Mouse (Mus musculus) right cerebral cortex, adult 2 months (tissue): ENCODE data around the gene Bcl3.
"Not testable (repeated sequence)": the region's sequence is repeated elsewhere in the genome, so short reads cannot be mapped to it uniquely, and the experiment has no call there.

Experiments
- DNase-seq, 2 experiments: peaks; one replicate each; pipeline ENCODE4 v3.0.0; 2021 to 2022; ENCODE audit warnings: low spot score in 2 of 2

The Bcl3 gene

DNA sequence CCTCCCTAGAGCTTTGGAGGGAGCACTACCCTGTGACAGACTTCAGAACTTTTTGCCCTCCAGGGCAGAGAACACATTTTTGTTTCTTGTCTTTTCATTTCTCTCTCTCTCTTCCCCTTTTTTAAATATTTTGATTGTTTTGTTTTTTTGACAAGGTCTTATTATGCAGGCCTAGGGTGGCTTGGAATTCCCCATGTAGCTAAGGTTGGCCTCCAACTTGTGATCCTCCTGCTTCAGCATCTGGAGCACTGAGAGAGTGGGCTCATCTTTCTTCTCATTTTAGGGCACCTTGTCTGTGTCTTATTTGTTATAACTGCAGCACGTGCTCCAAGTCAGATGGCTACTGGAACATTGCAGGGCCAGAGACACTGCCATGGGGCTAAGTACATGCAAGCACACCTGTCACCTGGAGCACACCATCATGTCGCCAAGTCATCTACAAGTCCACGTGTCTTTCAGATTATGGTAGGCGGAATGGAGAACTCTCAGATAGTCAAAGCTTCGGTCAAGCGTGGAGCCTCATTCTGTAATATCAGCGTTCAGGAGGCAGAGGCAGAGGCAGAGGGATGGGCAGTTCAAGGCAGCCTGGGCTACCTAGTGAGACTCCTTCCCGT, 16.1 kb downstream of the Bcl3 start:
- DNase-seq: no peak

DNA sequence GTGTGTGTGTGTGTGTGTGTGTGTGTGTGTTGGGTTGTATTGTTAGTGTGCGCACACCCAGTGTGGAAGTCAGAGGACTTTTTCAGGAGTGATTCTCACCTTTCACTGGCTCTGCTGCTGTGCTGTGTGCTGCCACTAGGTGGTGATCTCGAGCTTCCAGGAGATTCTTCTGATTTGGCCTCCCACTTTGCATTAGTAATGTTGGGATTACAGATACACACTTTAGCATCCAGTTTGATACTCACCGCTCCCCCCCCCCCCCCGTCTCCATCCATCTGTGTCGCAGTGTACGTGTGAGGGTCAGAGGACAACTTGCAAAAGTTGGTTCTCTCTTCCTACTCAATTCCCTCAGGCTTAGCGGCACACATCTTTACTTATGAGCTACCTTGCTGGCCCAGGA, 19.6 kb downstream of the Bcl3 start:
- DNase-seq: peak; percentile 78 to 84

DNA sequence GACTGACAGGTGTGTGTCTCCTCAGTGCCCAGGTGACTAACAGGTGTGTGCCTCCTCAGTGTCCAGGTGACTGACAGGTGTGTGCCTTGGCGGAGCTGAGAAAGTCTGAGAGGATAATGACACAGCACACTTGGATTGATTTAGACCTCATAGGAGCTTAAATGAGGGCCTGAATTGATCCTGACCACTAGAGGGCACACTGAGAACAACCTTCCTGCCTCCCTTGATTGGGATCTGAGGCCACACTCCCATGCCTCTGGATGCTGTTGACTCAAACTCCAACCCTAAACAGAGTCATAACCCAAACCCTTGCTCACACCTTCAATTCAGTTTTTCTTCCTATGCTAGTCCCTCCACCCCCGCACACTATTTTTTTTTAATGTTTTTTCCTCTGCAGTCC, 21.8 kb downstream of the Bcl3 start:
- peak; percentile 34 to 39 for DNase-seq

DNA sequence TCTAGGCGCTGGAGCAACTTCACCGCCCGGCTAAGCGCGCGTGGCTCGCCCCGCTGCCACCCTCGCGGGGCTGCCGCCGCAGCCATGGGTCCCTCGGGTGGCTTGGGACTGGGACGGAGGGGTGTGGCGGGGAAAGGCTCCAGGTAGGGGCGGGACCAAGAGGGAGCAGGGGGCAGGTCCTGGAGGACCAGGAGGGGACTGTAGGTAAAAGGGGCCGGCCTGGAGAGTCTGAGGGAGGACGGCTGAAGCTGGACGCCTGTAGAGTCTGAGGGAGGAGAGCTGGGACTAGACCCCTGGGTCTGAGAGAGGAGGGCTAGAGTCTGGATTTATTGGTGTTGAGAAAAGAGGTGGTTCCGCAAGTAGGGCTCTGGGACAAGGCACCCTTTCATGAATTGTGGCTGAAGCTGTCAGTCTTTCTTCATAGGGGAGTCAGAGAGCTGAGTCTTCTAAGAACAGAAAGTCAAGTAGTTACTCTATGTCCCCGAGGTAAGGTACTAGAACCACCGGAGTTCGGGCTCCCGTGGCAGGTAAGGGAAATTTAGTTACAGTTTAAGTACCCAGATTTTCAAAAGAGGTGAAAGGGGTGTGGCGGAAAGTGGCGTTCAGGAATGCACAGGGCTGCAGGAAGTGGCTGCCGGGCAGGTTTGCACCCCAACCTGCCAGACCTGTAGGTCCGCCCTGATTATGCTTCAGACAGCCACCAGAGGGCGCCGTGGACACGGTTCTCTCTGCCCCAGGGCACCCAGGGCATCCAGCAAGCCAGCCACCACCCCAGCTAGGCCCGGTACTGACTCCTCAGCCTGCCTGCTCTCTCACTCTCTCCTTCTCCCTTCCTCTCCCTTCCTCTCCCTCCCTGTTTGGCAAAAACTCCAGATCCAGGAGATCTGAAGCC, 25.6 kb downstream of the Bcl3 start, which contains the start of gene Cblc:
Gene Cblc (minus strand): TSS at position 113 of the 892 bp plus-strand sequence.
- peak; percentile 40 to 44 for DNase-seq

DNA sequence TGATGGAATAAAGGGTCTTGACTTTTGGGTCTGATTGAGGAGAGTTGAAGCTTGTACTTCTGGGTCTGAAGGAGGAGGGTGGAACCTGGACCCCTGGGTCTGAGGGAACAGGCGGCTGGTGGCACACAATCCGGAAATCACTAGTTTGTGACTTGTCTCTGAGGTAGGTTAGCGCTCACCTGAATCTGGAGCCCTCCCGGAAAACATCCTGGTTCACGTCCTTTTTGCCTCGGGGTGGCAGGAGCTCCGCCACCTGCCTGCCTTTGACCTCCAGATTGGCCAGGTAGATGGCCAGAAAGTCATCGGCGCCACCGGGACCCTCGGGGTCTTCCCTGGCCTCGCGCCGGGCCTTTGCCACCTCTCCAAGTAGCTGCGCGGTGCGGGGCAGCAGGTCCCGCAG, 26.3 kb downstream of the Bcl3 start:
- no peak for DNase-seq

DNA sequence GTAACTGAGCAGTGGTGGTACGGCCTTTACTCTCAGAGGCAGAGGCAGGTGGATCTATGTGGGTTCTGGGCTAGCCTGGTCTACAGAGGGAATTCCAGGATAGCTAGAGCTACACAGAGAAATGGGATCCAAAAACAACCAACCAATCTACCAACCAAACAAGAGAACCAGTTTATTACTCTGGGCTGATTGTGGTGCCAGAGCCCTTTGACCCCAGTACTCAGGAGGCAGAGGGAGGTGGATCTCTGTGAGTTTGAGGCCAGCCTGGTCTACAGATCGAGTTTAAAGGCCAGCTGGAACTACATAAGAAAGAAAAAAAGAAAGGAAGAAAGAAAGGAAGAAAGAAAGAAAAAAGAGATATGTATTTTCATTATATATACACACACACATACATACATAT, 27.3 kb downstream of the Bcl3 start:
- no peak for DNase-seq

DNA sequence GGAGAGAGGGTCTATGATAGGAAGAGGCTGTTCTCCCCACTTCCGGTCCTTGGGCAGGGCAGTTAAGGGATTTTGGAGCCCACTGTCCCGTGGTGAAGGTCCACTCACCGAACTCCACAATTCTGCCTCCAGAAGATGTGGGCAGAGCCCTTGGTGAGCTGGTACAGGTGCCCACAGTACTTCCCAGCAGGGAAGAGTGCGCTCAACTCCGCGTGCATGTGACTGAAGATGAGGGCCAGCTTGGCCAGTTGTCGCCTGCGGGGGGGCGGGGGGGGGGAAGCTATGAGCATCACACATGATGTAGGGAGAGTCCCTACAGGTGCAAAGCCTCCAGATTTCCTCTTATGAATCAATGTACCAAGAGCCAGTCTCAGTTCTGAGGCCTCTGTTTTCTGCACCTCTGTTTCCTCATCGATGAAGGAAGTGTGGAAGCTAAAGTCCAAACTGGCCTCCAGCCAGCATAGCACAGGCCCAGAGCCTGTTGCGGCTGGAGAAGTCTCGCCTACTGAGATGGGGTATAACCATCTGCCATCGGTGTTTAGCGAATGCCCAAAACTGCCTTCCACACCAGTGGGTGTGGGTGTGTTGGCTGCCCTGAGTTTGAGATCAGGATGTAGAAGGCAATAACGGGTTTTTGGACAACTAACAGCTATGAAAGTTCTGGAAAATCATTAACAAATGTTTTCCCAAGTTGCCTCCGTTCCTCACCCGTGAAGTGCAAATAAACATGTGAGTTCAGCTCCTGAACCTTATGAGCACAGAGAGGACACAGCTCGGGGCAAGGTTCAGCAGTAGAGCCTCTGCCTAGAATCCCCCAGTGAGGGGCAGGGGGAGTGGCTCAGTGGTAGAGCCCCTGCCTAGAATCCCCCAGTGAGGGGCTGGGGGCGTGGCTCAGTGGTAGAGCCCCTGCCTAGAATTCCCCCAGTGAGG, 29.6 kb downstream of the Bcl3 start:
- no peak for DNase-seq

DNA sequence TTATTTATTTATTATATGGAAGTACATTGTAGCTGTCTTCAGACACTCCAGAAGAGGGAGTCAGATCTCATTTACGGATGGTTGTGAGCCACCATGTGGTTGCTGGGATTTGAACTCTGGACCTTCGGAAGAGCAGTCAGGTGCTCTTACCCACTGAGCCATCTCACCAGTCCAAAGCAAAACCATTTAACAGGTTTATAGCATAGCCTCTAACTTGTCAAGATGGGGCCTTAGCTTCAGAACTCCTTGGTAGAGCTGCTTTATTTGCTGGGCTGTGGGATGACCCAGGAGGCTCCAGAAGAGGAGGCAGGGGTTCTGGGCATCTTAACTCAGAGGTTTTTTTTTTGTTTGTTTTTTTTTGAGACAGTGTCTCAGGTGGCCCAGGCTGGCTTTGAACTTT, 31.1 kb downstream of the Bcl3 start:
- DNase-seq: not testable (repeated sequence)

DNA sequence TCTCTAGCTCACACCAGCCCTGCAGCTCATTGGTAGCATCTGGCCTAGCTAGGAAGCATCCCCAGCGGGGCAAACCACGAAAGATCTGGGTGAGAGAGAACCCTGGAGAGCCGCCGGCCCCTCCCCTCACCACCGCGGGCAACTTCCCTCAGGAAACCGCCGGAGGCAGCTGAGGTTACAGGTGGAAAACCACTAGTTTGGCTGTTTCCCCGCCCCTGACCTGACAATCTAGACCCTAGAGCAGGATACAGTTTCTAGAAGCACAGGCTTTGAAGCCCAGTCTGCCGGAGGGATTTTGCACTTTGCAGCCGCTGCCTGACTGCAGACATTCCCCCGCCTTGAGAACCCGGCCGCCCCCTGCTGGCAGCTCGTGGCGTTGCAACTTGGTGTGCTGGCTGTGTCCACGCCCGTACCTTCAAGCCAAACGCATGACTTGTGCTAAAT, 32.6 kb downstream of the Bcl3 start:
- peak; percentile 83 to 95 for DNase-seq

DNA sequence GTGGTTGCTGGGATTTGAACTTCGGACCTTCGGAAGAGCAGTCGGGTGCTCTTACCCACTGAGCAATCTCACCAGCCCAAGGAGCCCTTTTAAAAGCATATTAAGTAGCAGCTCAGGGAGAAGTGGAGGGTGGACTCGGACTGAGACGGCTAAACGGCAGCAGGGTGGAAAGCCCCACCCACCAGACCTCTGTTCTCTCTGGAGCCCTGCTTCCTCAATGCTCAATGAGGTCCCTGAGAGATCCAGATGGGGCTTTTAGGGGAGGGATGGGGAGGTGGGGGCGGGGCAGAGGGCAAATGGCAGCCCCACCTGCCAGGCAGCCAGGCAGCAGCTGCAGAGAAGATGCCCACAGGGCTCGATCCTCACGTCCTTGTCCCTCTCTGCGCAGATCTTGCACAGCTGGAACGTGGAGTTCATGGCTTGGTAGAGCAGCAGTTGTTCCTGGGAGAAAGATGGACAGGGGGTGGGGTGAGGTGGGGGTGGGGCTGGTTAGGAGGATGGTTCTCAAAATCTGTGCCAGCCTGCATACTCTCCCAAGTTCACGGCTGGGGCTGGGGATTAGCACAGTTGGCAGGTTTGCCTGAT, 36.6 kb downstream of the Bcl3 start:
- no peak for DNase-seq

DNA sequence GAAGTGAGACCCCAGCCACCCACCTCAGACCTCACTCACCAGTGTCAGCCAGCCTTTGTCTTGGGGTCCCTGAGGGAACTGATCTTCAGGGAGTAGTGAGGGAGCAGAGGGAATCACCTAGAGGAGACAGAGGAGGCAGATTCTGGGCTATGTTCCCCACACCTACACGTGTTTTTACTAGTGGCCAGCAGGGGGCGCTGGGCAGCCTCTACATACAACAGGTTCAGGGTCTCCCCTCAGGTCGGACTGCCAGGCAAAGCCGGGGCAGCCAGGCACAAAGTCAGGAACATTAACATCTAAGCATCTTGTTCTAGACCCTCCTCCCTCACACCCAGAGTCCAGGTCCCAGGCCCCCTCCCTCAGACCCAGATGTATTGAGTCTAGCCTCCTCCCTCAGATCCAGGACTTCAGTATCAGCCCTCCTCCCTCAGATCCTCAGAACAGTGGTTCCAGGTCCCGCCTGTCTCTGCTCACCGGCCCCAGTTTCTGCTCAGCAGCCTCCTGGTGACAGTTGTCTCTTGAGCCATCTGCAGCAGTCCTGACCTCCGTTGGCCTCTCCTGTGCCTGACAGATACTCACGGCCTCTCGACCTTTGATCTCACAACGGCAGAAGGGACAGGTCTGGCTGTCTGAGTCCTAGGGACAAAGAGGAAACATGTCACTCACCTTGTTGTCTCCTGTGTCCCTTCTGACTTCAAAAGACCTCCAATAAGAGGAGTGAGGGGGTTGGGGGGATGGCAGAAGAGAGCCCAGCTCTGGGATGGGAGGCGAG, 37.6 kb downstream of the Bcl3 start:
- no peak for DNase-seq

DNA sequence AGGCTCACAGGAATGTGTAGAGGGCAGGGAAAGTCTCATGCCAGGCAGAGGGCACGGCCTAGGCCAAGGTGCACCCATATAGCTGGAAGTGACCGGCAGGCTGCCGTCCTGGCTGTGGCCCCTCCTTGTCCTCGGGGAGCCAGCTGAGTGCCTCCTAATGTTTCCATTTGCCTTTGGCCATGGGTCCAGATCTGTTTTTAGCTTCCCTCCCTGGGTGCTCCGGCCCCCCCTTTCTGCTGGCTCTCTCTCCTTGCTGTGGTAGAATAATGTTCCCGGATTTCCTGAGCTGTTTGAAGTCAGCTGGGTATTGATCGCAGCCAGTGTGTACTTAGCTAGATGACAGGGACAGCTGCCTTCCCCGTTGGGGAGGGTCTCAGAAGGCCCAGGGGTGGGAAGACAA, 38.9 kb downstream of the Bcl3 start:
- no peak for DNase-seq

DNA sequence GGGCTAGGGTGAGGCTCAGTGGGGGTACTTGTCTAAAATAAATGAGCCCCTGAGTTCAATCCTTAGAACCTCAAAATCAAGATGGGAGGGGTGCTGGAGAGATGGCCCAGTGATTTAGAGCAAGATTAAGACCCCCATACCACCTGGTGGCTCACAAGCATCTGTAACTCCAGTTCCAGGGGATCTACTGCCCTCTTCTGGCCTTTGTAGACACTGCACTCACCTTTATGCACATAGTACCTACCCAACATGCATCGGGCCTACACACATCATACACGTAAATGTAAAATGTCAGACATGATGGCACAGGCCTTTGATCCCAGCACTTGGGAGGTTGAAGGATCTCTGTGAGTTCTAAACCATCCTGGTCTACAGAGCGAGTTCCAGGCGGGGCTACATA, 39.9 kb downstream of the Bcl3 start:
- DNase-seq: no peak

DNA sequence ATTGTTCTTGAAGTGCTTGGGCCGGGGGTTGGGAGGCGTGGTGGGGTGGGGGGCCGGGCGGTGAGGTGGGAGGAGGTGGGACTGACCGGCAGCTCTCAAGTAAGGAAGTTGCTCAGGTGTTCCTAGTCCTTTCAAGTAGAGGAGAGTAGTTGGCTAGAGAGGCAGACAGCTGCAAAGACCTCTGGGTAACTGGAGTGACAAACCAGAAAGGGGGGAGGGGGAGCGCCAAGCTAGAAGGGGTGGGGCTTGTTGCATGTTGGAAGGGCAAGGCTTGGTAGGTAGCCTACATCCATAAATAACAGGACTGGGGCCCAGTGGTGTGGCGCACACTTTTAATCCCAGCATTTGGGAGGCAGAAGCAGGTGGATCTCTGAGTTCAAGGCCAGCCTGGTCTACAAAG, 40.8 kb downstream of the Bcl3 start:
- DNase-seq: no peak

DNA sequence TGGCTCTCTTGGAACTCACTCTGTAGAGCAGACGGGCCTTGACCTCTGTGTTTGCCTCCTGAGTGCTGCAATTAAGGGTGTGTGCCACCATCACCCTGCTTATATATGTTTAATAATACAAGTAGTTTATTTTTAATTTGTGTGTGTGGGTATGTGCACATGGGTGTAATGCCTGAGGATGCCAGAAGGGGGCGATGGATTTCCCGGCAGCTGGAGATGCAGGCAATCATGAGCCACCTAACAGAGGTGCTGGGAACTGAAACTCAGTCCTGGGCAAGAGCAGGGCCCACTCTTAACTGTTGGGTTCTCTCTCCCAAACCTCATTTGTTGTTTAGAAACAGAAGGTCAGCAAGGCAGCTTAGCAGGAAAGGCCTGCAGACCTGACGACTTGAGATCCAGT, 42.7 kb downstream of the Bcl3 start:
- DNase-seq: no peak

DNA sequence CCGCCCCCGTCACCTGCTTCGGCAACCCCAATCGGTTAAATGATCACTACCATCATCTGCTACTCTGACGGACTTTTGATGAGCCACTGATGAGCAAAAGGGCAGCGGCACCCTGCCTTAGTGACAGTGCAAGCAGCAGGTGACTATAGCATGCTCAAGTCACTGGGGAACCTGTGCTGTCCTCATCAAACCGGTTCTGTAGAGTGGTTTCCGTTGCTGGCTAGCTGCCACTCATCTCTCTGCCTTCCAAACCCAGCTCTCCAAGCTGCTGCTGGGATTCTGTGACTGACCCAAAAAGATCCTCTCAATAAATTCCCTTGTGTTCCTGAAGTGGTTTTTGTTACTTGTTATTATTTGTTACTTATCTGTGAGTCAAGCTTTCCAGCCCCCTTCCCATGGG, 43.9 kb downstream of the Bcl3 start:
- DNase-seq: no peak

DNA sequence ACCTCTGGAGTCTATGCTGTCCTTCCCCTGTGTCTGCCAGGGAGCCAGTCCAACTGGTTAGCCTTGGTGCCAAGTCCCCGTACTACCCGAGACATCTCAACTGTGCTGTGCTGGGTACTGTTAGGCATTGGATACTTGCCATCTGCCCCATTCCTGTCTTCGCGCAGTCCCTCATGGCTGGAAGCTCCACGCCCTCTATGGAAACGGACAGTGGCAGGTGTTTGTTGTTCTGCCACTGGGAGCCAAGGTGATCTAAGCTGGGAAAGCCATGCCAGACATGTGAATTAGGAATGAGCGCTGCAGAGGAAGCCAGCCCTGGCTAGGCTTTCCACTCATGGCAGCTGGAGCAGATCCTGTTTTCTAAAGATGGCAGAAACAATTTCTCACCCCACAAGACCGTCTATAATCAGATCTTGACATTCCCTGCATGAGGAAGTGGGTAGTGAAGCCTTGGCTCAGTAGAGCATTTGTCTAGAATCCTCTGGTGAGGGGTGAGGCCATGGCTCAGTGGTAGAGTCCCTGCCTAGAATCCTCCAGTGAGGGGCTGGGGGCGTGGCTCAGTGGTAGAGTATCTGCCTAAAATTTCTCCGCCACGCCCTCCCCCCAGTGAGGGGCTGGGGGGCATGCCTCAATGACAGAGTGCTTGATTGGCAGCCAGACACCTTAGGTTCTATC, 45.4 kb downstream of the Bcl3 start:
- DNase-seq: no peak

DNA sequence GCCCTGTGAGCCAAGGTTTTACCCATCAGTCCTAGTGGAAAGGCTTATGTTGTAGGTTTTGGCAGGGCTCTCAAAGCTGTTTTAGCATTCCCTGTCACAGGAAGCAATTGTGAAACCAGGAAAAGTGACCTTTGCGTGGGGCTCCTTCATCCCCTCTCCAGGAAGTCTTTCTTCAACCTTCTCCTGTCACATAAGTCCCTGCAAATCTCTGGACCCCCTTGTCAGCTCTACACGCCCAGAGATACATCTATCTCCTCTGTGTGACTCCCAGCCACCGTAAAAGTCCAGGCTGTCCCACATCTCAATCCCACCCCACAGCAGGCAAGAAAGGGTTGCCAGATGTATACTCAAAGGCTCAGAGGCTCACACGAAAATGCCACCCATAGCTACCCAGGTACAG, 50.9 kb downstream of the Bcl3 start:
- no peak for DNase-seq

DNA sequence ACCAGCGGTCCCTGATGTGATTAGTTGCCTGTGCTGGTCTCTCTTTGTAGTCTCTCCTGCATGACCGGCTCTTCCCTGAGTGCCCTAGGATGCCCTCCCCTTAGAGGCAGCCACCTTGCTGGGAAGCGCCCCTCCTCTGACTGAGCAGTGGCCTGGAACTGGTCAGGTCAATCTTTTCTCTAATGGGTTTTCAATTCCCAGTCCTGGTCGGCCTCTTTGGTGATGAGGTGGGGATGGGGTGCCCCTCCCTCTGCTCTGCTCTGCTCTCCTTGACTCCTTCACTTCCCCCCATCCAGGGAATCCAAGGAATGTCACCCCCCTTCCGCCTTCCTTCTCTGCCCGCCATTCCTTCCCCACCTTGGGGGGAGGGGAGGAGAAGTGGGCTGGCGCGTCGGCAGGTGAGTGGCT, 51.6 kb downstream of the Bcl3 start, which contains the start of gene Bcam:
Gene Bcam (minus strand): TSS at position 33 of the 408 bp plus-strand sequence.
- DNase-seq: no peak

DNA sequence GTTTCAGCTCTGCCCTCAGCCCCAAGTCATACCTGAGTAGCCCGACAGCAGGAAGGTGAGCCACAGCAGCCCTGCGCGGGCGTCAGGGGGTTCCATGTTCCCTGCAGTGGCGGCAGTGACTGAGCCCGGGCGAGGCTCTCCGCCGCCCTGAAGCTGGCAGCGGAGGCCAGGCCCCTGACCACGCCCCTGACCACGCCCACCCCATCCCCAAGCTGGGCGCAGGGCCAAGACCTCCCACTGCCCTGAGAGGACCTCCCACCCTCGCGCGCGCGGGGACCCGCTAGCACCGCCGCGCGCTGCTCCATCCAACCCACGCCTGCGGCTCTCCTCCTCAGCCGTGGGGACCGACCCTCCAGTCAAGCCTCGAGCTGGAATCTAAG, 52.2 kb downstream of the Bcl3 start:
- peak; percentile 41 to 46 for DNase-seq
